Mouse (Mus musculus) ES-Bruce4 (cell line): Measurements from ENCODE around the gene H2-Eb1. TPM values are rescaled to one million over a fixed set of nuclear protein-coding genes. Genes with fewer than 3 reads are reported as not detected.

Experiments
- H3K27ac ChIP-seq: 2 replicates; pipeline ENCODE4 v1.5.1; 2012; ENCODE audit warnings: low read length, inconsistent platforms; ENCODE audit not compliant: insufficient read depth
- H3K27me3 ChIP-seq: 2 replicates; pipeline ENCODE4 v1.6.1; 2012; ENCODE audit warnings: mild to moderate bottlenecking, low read length, inconsistent platforms; ENCODE audit not compliant: control insufficient read depth, poor library complexity, insufficient read depth, severe bottlenecking
- H3K36me3 ChIP-seq: 2 replicates; pipeline ENCODE4 v1.6.1; 2012; ENCODE audit warnings: inconsistent platforms, mild to moderate bottlenecking, low read length, moderate library complexity; ENCODE audit not compliant: control insufficient read depth, poor library complexity, insufficient read depth, severe bottlenecking
- H3K4me1 ChIP-seq: one replicate; pipeline ENCODE4 v1.8.1; 2011; ENCODE audit warnings: low read length; ENCODE audit not compliant: control insufficient read depth, insufficient read depth
- H3K4me3 ChIP-seq: 2 replicates; pipeline ENCODE4 v1.5.1; 2011; ENCODE audit warnings: low read depth, mild to moderate bottlenecking, low read length
- H3K9ac ChIP-seq: 2 replicates; pipeline ENCODE4 v1.6.1; 2012; ENCODE audit warnings: low read depth, mild to moderate bottlenecking, inconsistent platforms; ENCODE audit not compliant: poor library complexity, severe bottlenecking
- H3K9me3 ChIP-seq: replicated peaks from 2 replicates; pipeline ENCODE4 v1.6.1; 2012; ENCODE audit warnings: mild to moderate bottlenecking, low read length, inconsistent platforms; ENCODE audit not compliant: control insufficient read depth, poor library complexity, insufficient read depth, severe bottlenecking
- CTCF ChIP-seq: IDR thresholded peaks from one replicate; pipeline ENCODE4 v1.8.1; 2011; ENCODE audit warnings: low read depth, low read length
- EP300 ChIP-seq: IDR thresholded peaks from 2 replicates; pipeline ENCODE4 v1.6.1; 2011; ENCODE audit warnings: low read depth, low read length; ENCODE audit not compliant: insufficient read depth
- POLR2A ChIP-seq: IDR thresholded peaks from one replicate; pipeline ENCODE4 v1.8.1; 2011; ENCODE audit warnings: low read length; ENCODE audit not compliant: insufficient read depth
- polyA plus RNA-seq: library from polyadenylated mRNA; stranded (reverse); fragments of >200 nt; gene quantifications from 2 replicates; pipeline ENCODE4 v1.2.4, GENCODE M21; 2011; ENCODE audit warnings: low read depth; ENCODE audit not compliant: missing spikeins, insufficient read depth, insufficient read length

The H2-Eb1 gene
- polyA plus RNA-seq, 1 experiment = 2.8 TPM

DNA sequence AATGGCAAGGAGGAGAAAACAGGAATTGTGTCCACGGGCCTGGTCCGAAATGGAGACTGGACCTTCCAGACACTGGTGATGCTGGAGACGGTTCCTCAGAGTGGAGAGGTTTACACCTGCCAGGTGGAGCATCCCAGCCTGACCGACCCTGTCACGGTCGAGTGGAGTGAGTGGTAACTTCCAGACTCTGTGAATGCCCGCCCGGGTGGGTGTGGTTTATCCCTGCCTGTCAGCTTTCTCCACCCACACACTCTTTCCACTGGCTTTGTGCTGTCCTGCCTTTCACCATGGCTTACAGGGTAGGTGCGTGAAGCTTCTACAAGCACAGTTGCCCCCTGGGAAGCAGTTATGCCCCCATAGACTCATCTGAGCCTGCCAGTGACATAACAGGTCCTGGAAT lies 8.6 kb downstream of the H2-Eb1 start:
- no peaks in the 10 kb centered on the region for H3K9me3 ChIP-seq
- no peak overlapping the region for H3K9ac ChIP-seq
- H3K4me3 ChIP-seq = no peak overlapping the region
- no peak overlapping the region for H3K27ac ChIP-seq
- H3K36me3 ChIP-seq = no peaks in the 10 kb centered on the region
- no peaks in the 10 kb centered on the region for H3K27me3 ChIP-seq
- TF ChIP-seq EP300 = no peak
- no peaks in the 10 kb centered on the region for H3K4me1 ChIP-seq

GRCm38 (mm10) chr17:34315512-34315911 lies 9.8 kb downstream of the H2-Eb1 start:
- H3K4me1 ChIP-seq = no peaks in the 10 kb centered on the region
- TF ChIP-seq EP300 (no peak), POLR2A (no peak), CTCF (no peak)
- no peaks in the 10 kb centered on the region for H3K36me3 ChIP-seq
- H3K9ac ChIP-seq = no peak overlapping the region
- H3K4me3 ChIP-seq = no peak overlapping the region
- no peaks in the 10 kb centered on the region for H3K27me3 ChIP-seq
- no peaks in the 10 kb centered on the region for H3K9me3 ChIP-seq
- no peak overlapping the region for H3K27ac ChIP-seq

- Histone ChIP-seq H3K36me3 (no peaks in the 10 kb centered on the region), H3K9me3 (no peaks in the 10 kb centered on the region), H3K4me3 (no peak overlapping the region), H3K4me1 (no peaks in the 10 kb centered on the region), H3K9ac (no peak overlapping the region), H3K27ac (no peak overlapping the region), H3K27me3 (no peaks in the 10 kb centered on the region)
- TF ChIP-seq CTCF (no peak), EP300 (no peak), POLR2A (no peak)
These were observed 11.0 kb downstream of the H2-Eb1 start for GRCm38 (mm10) chr17:34316697-34317096.

DNA sequence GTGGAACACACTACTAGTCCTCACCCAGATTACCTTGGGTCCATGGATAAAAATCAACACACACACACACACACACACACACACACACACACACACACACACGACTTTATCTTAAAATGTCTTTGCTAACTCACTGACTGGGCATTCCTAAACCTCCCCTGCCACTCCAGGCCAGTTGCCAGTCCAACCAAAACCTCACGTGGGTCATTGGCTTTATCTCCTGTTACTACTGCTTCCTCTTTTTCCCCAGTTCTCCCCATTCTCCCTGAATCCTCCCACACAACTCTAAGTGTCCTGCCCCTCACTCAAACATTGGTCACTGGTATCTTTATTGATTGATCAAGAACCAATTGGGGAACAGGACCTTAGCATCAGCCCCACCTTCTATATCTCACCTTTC lies 11.6 kb downstream of the H2-Eb1 start:
- Histone ChIP-seq H3K9ac (no peak overlapping the region), H3K27me3 (no peaks in the 10 kb centered on the region), H3K4me1 (no peaks in the 10 kb centered on the region), H3K4me3 (no peak overlapping the region), H3K36me3 (no peaks in the 10 kb centered on the region), H3K9me3 (no peaks in the 10 kb centered on the region), H3K27ac (no peak overlapping the region)
- TF ChIP-seq CTCF = no peak
- no peak for TF ChIP-seq POLR2A
- no peak for TF ChIP-seq EP300

- TF ChIP-seq POLR2A (no peak), EP300 (no peak), CTCF (no peak)
- Histone ChIP-seq H3K4me1 (no peaks in the 10 kb centered on the region), H3K27me3 (no peaks in the 10 kb centered on the region), H3K4me3 (no peak within 1 kb of the TSS), H3K27ac (no peak within 1 kb of the TSS), H3K36me3 (no peaks in the 10 kb centered on the region), H3K9me3 (no peaks in the 10 kb centered on the region), H3K9ac (no peak within 1 kb of the TSS)
These were observed 19.8 kb downstream of the H2-Eb1 start, which contains the start of gene H2-Eb2 for GRCm38 (mm10) chr17:34325436-34325835. Gene H2-Eb2, plus strand, starts transcription at chr17:34325665.

GRCm38 (mm10) chr17:34326373-34326772 lies 20.7 kb downstream of the H2-Eb1 start:
- Histone ChIP-seq H3K36me3 (no peaks in the 10 kb centered on the region), H3K9ac (no peak overlapping the region), H3K4me1 (no peaks in the 10 kb centered on the region), H3K4me3 (no peak overlapping the region), H3K9me3 (no peaks in the 10 kb centered on the region), H3K27me3 (no peaks in the 10 kb centered on the region), H3K27ac (no peak overlapping the region)
- TF ChIP-seq POLR2A = no peak
- no peak for TF ChIP-seq CTCF
- no peak for TF ChIP-seq EP300

DNA sequence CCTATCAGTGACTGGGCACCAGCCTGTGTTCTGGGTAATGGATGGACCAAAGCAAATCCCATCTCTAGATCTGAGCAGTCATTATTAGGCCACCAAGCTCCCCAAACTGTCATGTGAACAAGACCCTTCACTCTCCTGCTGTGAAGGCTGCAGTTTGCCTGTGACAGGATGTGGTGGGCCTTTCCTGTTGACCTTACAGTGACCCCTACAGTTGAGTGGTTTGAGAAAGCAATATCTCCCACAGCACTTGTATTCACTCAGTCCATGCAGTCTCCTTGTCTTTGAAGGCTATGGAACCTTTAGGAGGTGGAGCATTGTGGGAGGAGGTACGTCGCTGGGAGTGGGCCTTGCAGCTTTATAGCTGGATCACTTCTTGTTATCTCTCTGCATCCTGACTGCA lies 24.1 kb downstream of the H2-Eb1 start:
- TF ChIP-seq CTCF (no peak), EP300 (no peak)
- Histone ChIP-seq H3K36me3 (no peaks in the 10 kb centered on the region), H3K27ac (no peak overlapping the region), H3K9ac (no peak overlapping the region), H3K9me3 (no peaks in the 10 kb centered on the region), H3K4me3 (no peak overlapping the region), H3K27me3 (no peaks in the 10 kb centered on the region), H3K4me1 (no peaks in the 10 kb centered on the region)
